Comparison of ENCODE assay signal across 8 mouse cellular contexts in genomic region chr3:51228038-51228820, GRCm38 (mm10). TPM values are rescaled to one million over a fixed set of nuclear protein-coding genes. Genes with fewer than 3 reads are reported as not detected.
DNase-seq lines count a peak whose midpoint lies in the region; ATAC-seq lines count a peak whose summit lies in the region.

No protein-coding gene starts in this region.

- intact Hi-C loops in left cerebral cortex, postnatal 4 days (cut with DNase I): no loop called here
- intact Hi-C loops in left cerebral cortex, postnatal 36 days (cut with DNase I): loop anchor here (5.0 kb wide), 1 partner anchor 49 kb away; no protein-coding TSS in a partner anchor
- intact Hi-C loops in heart, postnatal 14 days (cut with DNase I): no loop called here

- no peak for ATAC-seq in CD4-positive, CD25-positive, alpha-beta regulatory T cell, adult 4 months
- ATAC-seq in megakaryocyte, adult 5-6 weeks (ENCODE audit: poor library complexity, severe bottlenecking): peak; percentile 50

- DNase-seq in CD4-positive, CD25-positive, alpha-beta regulatory T cell, adult 2 months (ENCODE audit: low read depth, low spot score): peak; percentile 73
- peak; percentile 64 for DNase-seq in left cerebral cortex, postnatal 4 days
- DNase-seq in left cerebral cortex, postnatal 36 days (ENCODE audit: low spot score in 2 of 2): no peak
- DNase-seq in c-Kit-positive CD71-negative TER-119-negative erythroid progenitor cells, embryonic 14.5 days (ENCODE audit: low read depth): peak; percentile 66
- peak; percentile 54 to 74 for DNase-seq in heart, postnatal 14 days
- DNase-seq in thymus, postnatal 25 days: peak; percentile 55

RNA-seq across cellular contexts. Expression of gene Noct, which starts 4.0 kb away (rescaled TPM):
- polyA plus RNA-seq in CD4-positive, CD25-positive, alpha-beta regulatory T cell, adult 4 months (2017; shearing (Covaris generic)): 1 to 10 TPM; 3.3 to 4.4 TPM
- 10 to 100 TPM; 40.4 to 42.1 TPM for total RNA-seq in left cerebral cortex, postnatal 4 days (2021)
- total RNA-seq in left cerebral cortex, postnatal 36 days (2021): 10 to 100 TPM; 49.8 to 54.2 TPM
- 10 to 100 TPM; 53.9 to 68.6 TPM for total RNA-seq in heart, postnatal 14 days (2021)
- 12.1 and 13.2 TPM in 2 replicates for total RNA-seq in megakaryocyte, adult 5-6 weeks (2015)
- total RNA-seq in megakaryocyte, adult 5-6 weeks (2017): 4.4 and 7.6 TPM in 2 replicates

Comparison
In these comparisons a context has a peak if more than half of its experiments do, and no peak if none do; other contexts are left out.
1. DNase-seq: peak in CD4-positive, CD25-positive, alpha-beta regulatory T cell, adult 2 months (single experiment), left cerebral cortex, postnatal 4 days (single experiment), c-Kit-positive CD71-negative TER-119-negative erythroid progenitor cells, embryonic 14.5 days (single experiment), heart, postnatal 14 days (2 of 2) and thymus, postnatal 25 days (single experiment); none in left cerebral cortex, postnatal 36 days (0 of 2).